Mouse (Mus musculus) layer of hippocampus, postnatal 10 days (tissue): ENCODE measurements around the gene BC051019. TPM values are rescaled to one million over a fixed set of nuclear protein-coding genes. Genes with fewer than 3 reads are reported as not detected.

Experiments
- DNase-seq, 2 experiments: peaks; one replicate each; pipeline ENCODE4 v3.0.0; 2021; ENCODE audit warnings: low spot score in 2 of 2
- long read RNA-seq: library from polyadenylated mRNA; stranded (forward); transcript quantifications from one replicate; pipeline ENCODE4 v2.0.0, GENCODE M21; 2023
- total RNA-seq, 2 experiments: library from RNA; stranded (reverse); gene quantifications; 2 replicates each; pipeline ENCODE4 v1.2.3; 2021

The BC051019 gene
- under 1 TPM; 0.30 to 0.40 TPM for total RNA-seq
- long read RNA-seq, result 0 reads

- DNase-seq, result no peak
Observed at GRCm38 (mm10) chr7:109723697-109724096, at the start of gene BC051019. Gene BC051019 (minus strand): TSS chr7:109723850.

GRCm38 (mm10) chr7:109772251-109772650, 48.6 kb upstream of the BC051019 start:
- no peak for DNase-seq

- no peak for DNase-seq
Observed at GRCm38 (mm10) chr7:109768699-109769383, 45.2 kb upstream of the BC051019 start.

- no peak for DNase-seq
Observed at GRCm38 (mm10) chr7:109767575-109768350, 44.1 kb upstream of the BC051019 start.

GRCm38 (mm10) chr7:109764009-109764408, 40.4 kb upstream of the BC051019 start:
- DNase-seq, result no peak

- no peak for DNase-seq
Observed at GRCm38 (mm10) chr7:109756291-109756690, 32.6 kb upstream of the BC051019 start.

GRCm38 (mm10) chr7:109754034-109754433, 30.4 kb upstream of the BC051019 start:
- no peak for DNase-seq

GRCm38 (mm10) chr7:109752008-109752925, 28.6 kb upstream of the BC051019 start, which contains the start of gene Tmem9b:
Gene Tmem9b (minus strand): TSS chr7:109752875.
- peak; percentile 82 to 87 for DNase-seq

GRCm38 (mm10) chr7:109751427-109752007, 27.9 kb upstream of the BC051019 start:
- peak in 1 of 2 experiments; percentile 21 for DNase-seq

GRCm38 (mm10) chr7:109747747-109748146, 24.1 kb upstream of the BC051019 start:
- no peak for DNase-seq

GRCm38 (mm10) chr7:109741703-109742102, 18.1 kb upstream of the BC051019 start:
- no peak for DNase-seq

- no peak for DNase-seq
Observed at GRCm38 (mm10) chr7:109741060-109741459, 17.4 kb upstream of the BC051019 start.

GRCm38 (mm10) chr7:109739822-109740370, 16.2 kb upstream of the BC051019 start:
- DNase-seq, result no peak

- no peak for DNase-seq
Observed at GRCm38 (mm10) chr7:109734806-109735205, 11.2 kb upstream of the BC051019 start.

- no peak for DNase-seq
Observed at GRCm38 (mm10) chr7:109731626-109732025, 8.0 kb upstream of the BC051019 start, which contains the start of gene Ascl3. Gene Ascl3 (minus strand): TSS chr7:109731726.

GRCm38 (mm10) chr7:109723114-109723513, 536 bp downstream of the BC051019 start:
- no peak for DNase-seq

- no peak for DNase-seq
Observed at GRCm38 (mm10) chr7:109722618-109723017, 1.0 kb downstream of the BC051019 start.

- peak; percentile 41 to 58 for DNase-seq
Observed at GRCm38 (mm10) chr7:109719286-109719685, 4.4 kb downstream of the BC051019 start.

GRCm38 (mm10) chr7:109713434-109713982, 10.1 kb downstream of the BC051019 start:
- DNase-seq, result no peak

GRCm38 (mm10) chr7:109712198-109712597, 11.5 kb downstream of the BC051019 start:
- no peak for DNase-seq
